Mouse (Mus musculus) adrenal gland, postnatal 10 days (tissue): ENCODE data around the gene Rasgrf1. TPM values are rescaled to one million over a fixed set of nuclear protein-coding genes. Genes with fewer than 3 reads are reported as not detected.
A peak's percentile ranks its signal among the peaks of the same experiment; 100 is the strongest.

Experiments
- DNase-seq: peaks from one replicate; pipeline ENCODE4 v3.0.0; 2021; ENCODE audit warnings: mixed read lengths
- long read RNA-seq, 2 experiments: library from polyadenylated mRNA; stranded (forward); transcript quantifications; one replicate each; pipeline ENCODE4 v2.0.0; 2021
- total RNA-seq, 2 experiments: library from RNA; stranded (reverse); gene quantifications; 2 replicates each; pipeline ENCODE4 v1.2.3; 2021

Rasgrf1 gene
- 1 to 10 TPM; 1.9 TPM for total RNA-seq
- long read RNA-seq, experiment 1, partial matches to known transcripts: 1 of 1 reads
- long read RNA-seq, experiment 1, other reads (novel, unspliced or antisense): 0 of 1 reads
- long read RNA-seq, experiment 2, full-length matches to known transcripts: 1 of 1 reads
- long read RNA-seq, experiment 2, partial matches to known transcripts: 0 of 1 reads
- long read RNA-seq, experiment 2, other reads (novel, unspliced or antisense): 0 of 1 reads

- peak; percentile 49 for DNase-seq
Measured at GRCm38 (mm10) chr9:89909131-89910010, at the start of gene Rasgrf1. Rasgrf1 (plus strand) TSS chr9:89909908.

- no peak for DNase-seq
Measured at GRCm38 (mm10) chr9:89860145-89860544, 49.6 kb upstream of the Rasgrf1 start.

- no peak for DNase-seq
Measured at GRCm38 (mm10) chr9:89860584-89860983, 49.1 kb upstream of the Rasgrf1 start.

- DNase-seq: no peak
Measured at GRCm38 (mm10) chr9:89867141-89867540, 42.6 kb upstream of the Rasgrf1 start.

GRCm38 (mm10) chr9:89868093-89868729 is 41.5 kb upstream of the Rasgrf1 start:
- DNase-seq: no peak

GRCm38 (mm10) chr9:89869594-89869993 is 40.1 kb upstream of the Rasgrf1 start:
- no peak for DNase-seq

GRCm38 (mm10) chr9:89870531-89871150 is 39.1 kb upstream of the Rasgrf1 start:
- DNase-seq: no peak

- DNase-seq: peak; percentile 28
Measured at GRCm38 (mm10) chr9:89872137-89872536, 37.6 kb upstream of the Rasgrf1 start.

- DNase-seq: peak; percentile 68
Measured at GRCm38 (mm10) chr9:89874434-89874833, 35.3 kb upstream of the Rasgrf1 start.

GRCm38 (mm10) chr9:89875551-89875950 is 34.2 kb upstream of the Rasgrf1 start:
- no peak for DNase-seq

GRCm38 (mm10) chr9:89878471-89879020 is 31.2 kb upstream of the Rasgrf1 start:
- DNase-seq: no peak

GRCm38 (mm10) chr9:89879574-89879973 is 30.1 kb upstream of the Rasgrf1 start:
- peak; percentile 12 for DNase-seq

- no peak for DNase-seq
Measured at GRCm38 (mm10) chr9:89881552-89881951, 28.2 kb upstream of the Rasgrf1 start.

- no peak for DNase-seq
Measured at GRCm38 (mm10) chr9:89882583-89882982, 27.1 kb upstream of the Rasgrf1 start.

- no peak for DNase-seq
Measured at GRCm38 (mm10) chr9:89885701-89886218, 23.9 kb upstream of the Rasgrf1 start.

- DNase-seq: no peak
Measured at GRCm38 (mm10) chr9:89891534-89892293, 18.0 kb upstream of the Rasgrf1 start.

GRCm38 (mm10) chr9:89892540-89893188 is 17.0 kb upstream of the Rasgrf1 start:
- DNase-seq: no peak

- no peak for DNase-seq
Measured at GRCm38 (mm10) chr9:89900111-89900824, 9.4 kb upstream of the Rasgrf1 start.

- no peak for DNase-seq
Measured at GRCm38 (mm10) chr9:89901184-89901583, 8.5 kb upstream of the Rasgrf1 start.

GRCm38 (mm10) chr9:89902813-89903212 is 6.9 kb upstream of the Rasgrf1 start:
- DNase-seq: no peak
